Mouse (Mus musculus): ENCODE measurements around the gene Hspb3. TPM values are rescaled to one million over a fixed set of nuclear protein-coding genes. Genes with fewer than 3 reads are reported as not detected.

The Hspb3 gene
- polyA plus RNA-seq, 1 experiment: 13.3 TPM

GRCm38 (mm10) chr13:113689883-113690282 lies 26.4 kb upstream of the Hspb3 start:
- H3K4me3 ChIP-seq: no peak overlapping the region
- H3K4me2 ChIP-seq (ENCODE audit: low read depth): no peak overlapping the region
- TF ChIP-seq TCF3 (IDR thresholded peaks at IDR 0.05; ENCODE audit: insufficient read length, low read depth) (no peak), MAX (IDR thresholded peaks at IDR 0.05; ENCODE audit: low read depth) (no peak), CEBPB (IDR thresholded peaks at IDR 0.05; ENCODE audit: insufficient read depth, poor library complexity, severe bottlenecking) (no peak), E2F4 (IDR thresholded peaks at IDR 0.05; ENCODE audit: insufficient read depth) (no peak), MYOG (IDR thresholded peaks at IDR 0.05; ENCODE audit: control insufficient read depth in 1 of 3, insufficient read depth in 1 of 3, insufficient read length in 2 of 3, low read depth in 2 of 3) (no peak), POLR2AphosphoS2 (IDR thresholded peaks at IDR 0.05; ENCODE audit: insufficient read length, low read depth) (no peak), USF1 (IDR thresholded peaks at IDR 0.05; ENCODE audit: low read depth) (no peak), TCF12 (IDR thresholded peaks at IDR 0.05; ENCODE audit: insufficient read depth, poor library complexity, severe bottlenecking) (no peak), REST (IDR thresholded peaks at IDR 0.05; ENCODE audit: insufficient read depth, insufficient read length) (no peak), SRF (IDR thresholded peaks at IDR 0.05; ENCODE audit: control insufficient read depth, insufficient read length, low read depth) (no peak), POLR2A (IDR thresholded peaks at IDR 0.05; ENCODE audit: insufficient read length, low read depth) (no peak), MYOD1 (IDR thresholded peaks at IDR 0.05; ENCODE audit: control insufficient read depth in 1 of 3, insufficient read length in 2 of 3, low read depth in 2 of 3) (no peak)
- no peak overlapping the region for H3ac ChIP-seq (ENCODE audit: control insufficient read depth, insufficient read length)
- H3K79me2 ChIP-seq (ENCODE audit: control insufficient read depth, insufficient read depth): no peaks in the 10 kb centered on the region
- H3K36me3 ChIP-seq (ENCODE audit: control insufficient read depth, insufficient read depth): no peaks in the 10 kb centered on the region
- H3K27me3 ChIP-seq (ENCODE audit: control insufficient read depth, insufficient read depth, insufficient read length): no peaks in the 10 kb centered on the region

GRCm38 (mm10) chr13:113686691-113687121 lies 23.2 kb upstream of the Hspb3 start:
- Histone ChIP-seq H3K4me2 (ENCODE audit: low read depth) (no peak overlapping the region), H3K27me3 (ENCODE audit: control insufficient read depth, insufficient read depth, insufficient read length) (no peaks in the 10 kb centered on the region), H3ac (ENCODE audit: control insufficient read depth, insufficient read length) (no peak overlapping the region), H3K4me3 (no peak overlapping the region), H3K79me2 (ENCODE audit: control insufficient read depth, insufficient read depth) (no peaks in the 10 kb centered on the region), H3K36me3 (ENCODE audit: control insufficient read depth, insufficient read depth) (no peaks in the 10 kb centered on the region)
- no peak for TF ChIP-seq USF1 (IDR thresholded peaks at IDR 0.05; ENCODE audit: low read depth)
- TF ChIP-seq POLR2AphosphoS2 (IDR thresholded peaks at IDR 0.05; ENCODE audit: insufficient read length, low read depth): no peak
- no peak for TF ChIP-seq TCF3 (IDR thresholded peaks at IDR 0.05; ENCODE audit: insufficient read length, low read depth)
- TF ChIP-seq REST (IDR thresholded peaks at IDR 0.05; ENCODE audit: insufficient read depth, insufficient read length): no peak
- TF ChIP-seq MYOG (IDR thresholded peaks at IDR 0.05; ENCODE audit: control insufficient read depth in 1 of 3, insufficient read depth in 1 of 3, insufficient read length in 2 of 3, low read depth in 2 of 3): no peak
- no peak for TF ChIP-seq CEBPB (IDR thresholded peaks at IDR 0.05; ENCODE audit: insufficient read depth, poor library complexity, severe bottlenecking)
- no peak for TF ChIP-seq E2F4 (IDR thresholded peaks at IDR 0.05; ENCODE audit: insufficient read depth)
- no peak for TF ChIP-seq MYOD1 (IDR thresholded peaks at IDR 0.05; ENCODE audit: control insufficient read depth in 1 of 3, insufficient read length in 2 of 3, low read depth in 2 of 3)
- TF ChIP-seq MAX (IDR thresholded peaks at IDR 0.05; ENCODE audit: low read depth): no peak
- no peak for TF ChIP-seq TCF12 (IDR thresholded peaks at IDR 0.05; ENCODE audit: insufficient read depth, poor library complexity, severe bottlenecking)
- no peak for TF ChIP-seq POLR2A (IDR thresholded peaks at IDR 0.05; ENCODE audit: insufficient read length, low read depth)
- TF ChIP-seq SRF (IDR thresholded peaks at IDR 0.05; ENCODE audit: control insufficient read depth, insufficient read length, low read depth): no peak

- Histone ChIP-seq H3K4me3 (no peak overlapping the region), H3K79me2 (ENCODE audit: control insufficient read depth, insufficient read depth) (no peaks in the 10 kb centered on the region), H3ac (ENCODE audit: control insufficient read depth, insufficient read length) (no peak overlapping the region), H3K36me3 (ENCODE audit: control insufficient read depth, insufficient read depth) (no peaks in the 10 kb centered on the region), H3K4me2 (ENCODE audit: low read depth) (no peak overlapping the region), H3K27me3 (ENCODE audit: control insufficient read depth, insufficient read depth, insufficient read length) (no peaks in the 10 kb centered on the region)
- no peak for TF ChIP-seq TCF3 (IDR thresholded peaks at IDR 0.05; ENCODE audit: insufficient read length, low read depth)
- no peak for TF ChIP-seq SRF (IDR thresholded peaks at IDR 0.05; ENCODE audit: control insufficient read depth, insufficient read length, low read depth)
- TF ChIP-seq MYOG (IDR thresholded peaks at IDR 0.05; ENCODE audit: control insufficient read depth in 1 of 3, insufficient read depth in 1 of 3, insufficient read length in 2 of 3, low read depth in 2 of 3): no peak
- no peak for TF ChIP-seq E2F4 (IDR thresholded peaks at IDR 0.05; ENCODE audit: insufficient read depth)
- no peak for TF ChIP-seq TCF12 (IDR thresholded peaks at IDR 0.05; ENCODE audit: insufficient read depth, poor library complexity, severe bottlenecking)
- TF ChIP-seq MAX (IDR thresholded peaks at IDR 0.05; ENCODE audit: low read depth): no peak
- TF ChIP-seq MYOD1 (IDR thresholded peaks at IDR 0.05; ENCODE audit: control insufficient read depth in 1 of 3, insufficient read length in 2 of 3, low read depth in 2 of 3): no peak
- no peak for TF ChIP-seq POLR2A (IDR thresholded peaks at IDR 0.05; ENCODE audit: insufficient read length, low read depth)
These were observed 19.3 kb upstream of the Hspb3 start for GRCm38 (mm10) chr13:113682821-113683220.

GRCm38 (mm10) chr13:113680646-113681045 lies 17.2 kb upstream of the Hspb3 start:
- H3K27me3 ChIP-seq (ENCODE audit: control insufficient read depth, insufficient read depth, insufficient read length): no peaks in the 10 kb centered on the region
- H3K79me2 ChIP-seq (ENCODE audit: control insufficient read depth, insufficient read depth): no peaks in the 10 kb centered on the region
- H3K36me3 ChIP-seq (ENCODE audit: control insufficient read depth, insufficient read depth): no peaks in the 10 kb centered on the region
- H3K4me2 ChIP-seq (ENCODE audit: low read depth): no peak overlapping the region
- TF ChIP-seq SRF (IDR thresholded peaks at IDR 0.05; ENCODE audit: control insufficient read depth, insufficient read length, low read depth): no peak
- TF ChIP-seq E2F4 (IDR thresholded peaks at IDR 0.05; ENCODE audit: insufficient read depth): no peak
- TF ChIP-seq USF1 (IDR thresholded peaks at IDR 0.05; ENCODE audit: low read depth): no peak
- TF ChIP-seq POLR2A (IDR thresholded peaks at IDR 0.05; ENCODE audit: insufficient read length, low read depth): no peak
- TF ChIP-seq MYOG (IDR thresholded peaks at IDR 0.05; ENCODE audit: control insufficient read depth in 1 of 3, insufficient read depth in 1 of 3, insufficient read length in 2 of 3, low read depth in 2 of 3): no peak
- TF ChIP-seq TCF3 (IDR thresholded peaks at IDR 0.05; ENCODE audit: insufficient read length, low read depth): no peak
- TF ChIP-seq CEBPB (IDR thresholded peaks at IDR 0.05; ENCODE audit: insufficient read depth, poor library complexity, severe bottlenecking): no peak
- no peak for TF ChIP-seq REST (IDR thresholded peaks at IDR 0.05; ENCODE audit: insufficient read depth, insufficient read length)
- no peak for TF ChIP-seq MYOD1 (IDR thresholded peaks at IDR 0.05; ENCODE audit: control insufficient read depth in 1 of 3, insufficient read length in 2 of 3, low read depth in 2 of 3)
- no peak for TF ChIP-seq TCF12 (IDR thresholded peaks at IDR 0.05; ENCODE audit: insufficient read depth, poor library complexity, severe bottlenecking)
- TF ChIP-seq MAX (IDR thresholded peaks at IDR 0.05; ENCODE audit: low read depth): no peak
- no peak for TF ChIP-seq POLR2AphosphoS2 (IDR thresholded peaks at IDR 0.05; ENCODE audit: insufficient read length, low read depth)
- no peak overlapping the region for H3K4me3 ChIP-seq
- H3ac ChIP-seq (ENCODE audit: control insufficient read depth, insufficient read length): no peak overlapping the region

Measured in myocyte (in vitro differentiated cells).